Mouse (Mus musculus) cerebellum, adult 2 months (tissue): Measurements from ENCODE around the gene Rpl21. TPM values are rescaled to one million over a fixed set of nuclear protein-coding genes. Genes with fewer than 3 reads are reported as not detected.
A peak's percentile ranks its signal among the peaks of the same experiment; 100 is the strongest.

Experiments used
- DNase-seq, 2 experiments: peaks; one replicate each; pipeline ENCODE4 v3.0.0; 2021
- H3K27ac ChIP-seq: fragments of 200-500 bp; 2 replicates; pipeline ENCODE4 v1.5.1; 2012; ENCODE audit warnings: low read length, control low read depth, inconsistent platforms; ENCODE audit not compliant: insufficient read depth
- H3K27me3 ChIP-seq: fragments of 200-500 bp; 2 replicates; pipeline ENCODE4 v1.6.1; 2012; ENCODE audit warnings: inconsistent platforms, mild to moderate bottlenecking, low read length, moderate library complexity; ENCODE audit not compliant: control insufficient read depth, insufficient read depth
- H3K4me1 ChIP-seq: fragments of 200-500 bp; 2 replicates; pipeline ENCODE4 v1.6.1; 2011; ENCODE audit warnings: low read length; ENCODE audit not compliant: control insufficient read depth, insufficient read depth
- H3K4me3 ChIP-seq: fragments of 200-500 bp; replicated peaks from 2 replicates; pipeline ENCODE3; 2011; ENCODE audit warnings: mild to moderate bottlenecking, low read depth, low read length, control low read depth; ENCODE audit not compliant: insufficient read depth
- CTCF ChIP-seq: fragments of 200-500 bp; IDR thresholded peaks from 2 replicates; pipeline ENCODE4 v1.5.1; 2011; ENCODE audit warnings: low read depth, mild to moderate bottlenecking, control low read depth, low read length, moderate library complexity, borderline replicate concordance; ENCODE audit not compliant: insufficient read depth
- POLR2A ChIP-seq: fragments of 200-500 bp; IDR thresholded peaks from 2 replicates; pipeline ENCODE4 v1.6.1; 2011; ENCODE audit warnings: low read length, control low read depth, borderline replicate concordance; ENCODE audit not compliant: insufficient read depth
- WGBS: fragments of 180-500 bp; shearing (Covaris S2); methylation state at CpG from one replicate; pipeline ENCODE4 v1.1.7; 2018; 5-methylcytosine and 5-hydroxymethylcytosine counted together
- polyA plus RNA-seq: library from polyadenylated mRNA; depleted of rRNA; stranded (reverse); fragments of >200 nt; gene quantifications from 2 replicates; pipeline ENCODE4 v1.2.3, GENCODE M21; 2012

The Rpl21 gene
- polyA plus RNA-seq, 1 experiment: 342 TPM

DNA sequence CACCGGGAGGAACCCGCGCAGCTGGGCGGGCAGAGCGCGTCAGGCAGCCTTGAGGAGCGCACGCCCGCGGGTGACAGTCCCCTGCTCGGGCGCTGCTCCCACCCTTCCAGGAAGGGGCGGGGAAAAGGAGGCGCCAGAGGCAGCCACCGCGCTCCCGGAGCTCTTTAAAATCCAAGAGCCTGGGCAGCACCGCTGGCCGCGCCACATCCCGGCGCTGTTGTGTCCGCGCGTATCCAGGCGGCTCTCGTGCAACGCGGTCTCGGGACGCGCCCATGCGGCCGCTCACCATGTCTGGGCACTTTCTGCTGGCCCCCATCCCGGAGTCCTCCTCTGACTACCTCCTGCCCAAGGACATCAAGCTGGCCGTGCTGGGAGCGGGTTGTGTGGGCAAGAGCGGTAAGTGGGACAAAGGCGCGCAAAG is 12.3 kb downstream of the Rpl21 start, which contains the start of gene Rasl11a:
Rasl11a (plus strand) TSS at position 127 of the 421 bp plus-strand sequence.
- under 1% methylated on average over 40 of the region's 40 CpGs for WGBS
- Histone ChIP-seq H3K27ac (no peak within 1 kb of the TSS), H3K4me3 (peak within 1 kb of the TSS; percentile 50), H3K4me1 (no peaks in the 10 kb centered on the region), H3K27me3 (no peaks in the 10 kb centered on the region)
- DNase-seq: peak; percentile 77 to 79
- TF ChIP-seq CTCF (no peak), POLR2A (peak; percentile 34; the same call in 1 of the 2 replicates)

DNA sequence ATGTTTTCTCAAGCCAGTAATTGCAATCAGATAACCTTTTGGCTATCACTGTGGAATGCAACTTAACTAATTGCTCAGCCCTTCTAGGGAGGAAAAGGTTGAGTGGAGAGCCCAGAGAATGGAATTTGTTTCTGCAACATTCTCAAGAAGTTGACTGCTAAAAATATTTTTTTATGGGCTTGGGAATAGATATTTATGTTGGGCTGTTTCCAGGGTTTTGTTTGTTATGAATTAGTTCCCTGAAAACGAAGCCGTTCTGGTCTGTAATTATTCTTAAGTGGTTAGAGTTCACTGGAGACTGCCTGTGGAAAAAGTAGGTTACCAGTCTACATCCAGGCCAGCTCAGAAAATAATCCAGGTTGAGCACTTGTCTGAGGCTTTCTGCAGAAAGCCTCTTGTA is 13.8 kb downstream of the Rpl21 start:
- 83% methylated on average over 2 of the region's 2 CpGs for WGBS
- Histone ChIP-seq H3K4me1 (no peaks in the 10 kb centered on the region), H3K27ac (no peak overlapping the region), H3K27me3 (no peaks in the 10 kb centered on the region), H3K4me3 (no peak overlapping the region)
- no peak for TF ChIP-seq CTCF
- no peak for DNase-seq

DNA sequence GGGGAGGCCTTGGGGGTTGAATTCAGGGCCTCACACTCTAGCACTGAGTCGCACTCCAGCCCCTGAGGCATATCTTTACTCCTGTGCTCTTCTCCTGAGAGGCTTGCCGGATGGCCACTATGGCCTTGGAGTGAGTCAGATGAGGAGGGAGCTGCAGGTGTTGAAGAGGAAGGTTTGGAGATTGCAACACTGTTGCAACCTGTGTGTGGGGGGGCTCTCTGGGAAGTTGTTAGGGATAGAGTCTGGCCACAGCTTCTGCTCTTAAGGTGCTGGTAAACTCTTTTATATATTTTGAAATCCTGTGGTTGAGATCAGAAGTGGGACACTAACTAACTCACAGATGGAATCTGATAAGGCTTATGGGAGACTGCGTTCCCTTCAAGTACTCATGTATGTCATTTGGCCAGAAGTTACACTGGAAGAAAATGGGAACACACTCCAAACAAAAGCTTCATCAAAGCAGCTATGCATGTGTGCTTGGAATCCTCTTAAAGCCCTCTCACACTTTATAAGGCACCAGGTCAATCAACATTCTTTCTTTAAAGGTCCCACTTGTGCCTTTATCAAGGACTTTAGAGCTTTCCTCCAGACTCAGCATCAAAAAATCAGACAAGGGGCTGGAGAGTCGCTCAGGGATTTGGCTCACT is 16.4 kb downstream of the Rpl21 start:
- no peak overlapping the region for H3K4me3 ChIP-seq
- no peaks in the 10 kb centered on the region for H3K27me3 ChIP-seq
- DNase-seq: no peak
- TF ChIP-seq POLR2A: no peak
- TF ChIP-seq CTCF: no peak
- H3K4me1 ChIP-seq: no peaks in the 10 kb centered on the region
- 95% methylated on average over 4 of the region's 4 CpGs for WGBS
- H3K27ac ChIP-seq: no peak overlapping the region

DNA sequence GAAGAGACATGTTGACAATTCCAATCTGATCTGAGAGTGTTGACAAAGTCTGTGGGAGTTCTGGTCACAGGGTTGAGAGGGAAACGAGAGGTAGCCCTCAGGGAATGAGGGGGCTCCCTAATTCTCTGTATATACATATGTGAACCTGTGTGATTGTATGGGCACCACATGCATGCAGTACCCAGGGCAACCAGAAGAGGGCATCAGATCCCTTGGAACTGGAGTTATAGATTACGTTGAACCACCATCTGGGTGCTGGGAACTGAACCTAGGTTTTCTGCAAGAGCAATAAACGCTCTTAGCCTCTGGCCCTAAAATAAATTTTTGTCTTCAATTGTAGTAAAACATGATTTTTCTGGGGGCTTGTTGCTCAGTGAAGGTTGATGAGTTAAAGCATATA is 23.4 kb downstream of the Rpl21 start:
- Histone ChIP-seq H3K4me1 (no peaks in the 10 kb centered on the region), H3K27ac (no peak overlapping the region), H3K27me3 (no peaks in the 10 kb centered on the region), H3K4me3 (no peak overlapping the region)
- TF ChIP-seq CTCF: no peak
- no peak for TF ChIP-seq POLR2A
- DNase-seq: no peak
- WGBS: 97% methylated on average over 3 of the region's 3 CpGs

DNA sequence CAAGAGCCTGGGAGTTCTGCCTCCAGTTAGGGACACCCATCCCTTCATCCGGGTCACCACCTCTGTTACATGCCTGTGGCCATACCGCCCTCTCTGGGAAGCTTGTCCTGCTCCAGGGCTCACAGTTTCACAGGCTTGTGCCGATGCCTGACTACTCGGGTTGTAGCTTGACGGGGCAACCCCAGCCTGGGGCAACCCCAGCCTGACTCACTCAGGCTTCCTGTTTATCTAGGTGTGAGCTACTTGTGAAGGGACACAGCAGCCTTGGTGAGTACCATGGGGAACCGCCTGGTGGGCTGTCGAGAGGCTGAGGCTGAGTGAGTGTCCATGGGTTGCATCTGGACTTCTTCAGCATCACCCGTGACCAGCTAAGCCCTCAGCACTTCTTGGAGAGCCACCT is 24.9 kb downstream of the Rpl21 start:
- DNase-seq: no peak
- Histone ChIP-seq H3K27ac (no peak overlapping the region), H3K4me3 (no peak overlapping the region), H3K4me1 (no peaks in the 10 kb centered on the region), H3K27me3 (no peaks in the 10 kb centered on the region)
- WGBS: 87% methylated on average over 8 of the region's 8 CpGs
- TF ChIP-seq POLR2A: no peak
- TF ChIP-seq CTCF: no peak

DNA sequence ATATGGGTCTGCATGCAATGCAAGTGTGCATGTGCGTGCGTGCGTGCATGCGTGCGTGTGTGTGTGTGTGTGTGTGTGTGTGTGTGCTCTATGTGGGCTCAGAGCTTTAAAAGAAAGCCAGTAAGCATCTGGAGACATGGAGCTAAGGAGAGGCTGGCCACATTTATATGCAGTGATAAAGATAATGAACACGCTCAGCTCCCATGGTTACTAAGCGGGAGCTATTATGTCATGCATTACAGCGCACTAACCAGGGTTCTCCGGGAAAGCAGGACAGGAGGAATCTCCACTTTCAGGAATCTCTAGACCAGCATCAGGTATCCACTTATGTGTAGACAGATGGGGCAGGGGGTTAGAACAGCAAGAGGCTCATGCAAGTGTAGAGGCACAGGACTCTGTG is 26.1 kb downstream of the Rpl21 start:
- no peak for DNase-seq
- WGBS: 93% methylated on average over 9 of the region's 9 CpGs

DNA sequence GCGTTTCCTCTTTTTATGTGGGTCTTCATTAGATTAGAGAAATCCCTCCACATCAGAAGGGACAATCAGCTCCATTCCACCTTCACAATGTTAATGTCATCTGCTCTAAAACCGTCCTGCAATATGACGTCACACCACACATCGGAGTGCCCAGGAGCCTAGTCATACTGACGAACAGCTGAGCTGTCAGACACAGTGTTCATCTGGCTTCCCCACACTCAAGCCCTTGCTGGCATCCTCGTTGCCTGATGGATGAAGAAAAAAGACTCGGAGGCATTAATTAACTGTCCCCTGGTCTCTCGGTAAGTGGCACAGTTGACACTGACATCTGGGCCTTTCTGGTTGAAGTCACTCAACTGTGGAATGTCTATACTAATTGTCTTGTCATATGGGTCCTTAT is 26.6 kb downstream of the Rpl21 start:
- no peaks in the 10 kb centered on the region for H3K27me3 ChIP-seq
- H3K4me1 ChIP-seq: no peaks in the 10 kb centered on the region
- no peak overlapping the region for H3K4me3 ChIP-seq
- DNase-seq: no peak
- H3K27ac ChIP-seq: no peak overlapping the region
- no peak for TF ChIP-seq POLR2A
- TF ChIP-seq CTCF: no peak
- 43% methylated on average over 8 of the region's 8 CpGs for WGBS

More for the DNA sequence above, 26.1 kb downstream of the Rpl21 start:
- Histone ChIP-seq H3K4me1 (no peaks in the 10 kb centered on the region), H3K27ac (no peak overlapping the region), H3K27me3 (no peaks in the 10 kb centered on the region), H3K4me3 (no peak overlapping the region)
- TF ChIP-seq POLR2A (no peak), CTCF (no peak)

DNA sequence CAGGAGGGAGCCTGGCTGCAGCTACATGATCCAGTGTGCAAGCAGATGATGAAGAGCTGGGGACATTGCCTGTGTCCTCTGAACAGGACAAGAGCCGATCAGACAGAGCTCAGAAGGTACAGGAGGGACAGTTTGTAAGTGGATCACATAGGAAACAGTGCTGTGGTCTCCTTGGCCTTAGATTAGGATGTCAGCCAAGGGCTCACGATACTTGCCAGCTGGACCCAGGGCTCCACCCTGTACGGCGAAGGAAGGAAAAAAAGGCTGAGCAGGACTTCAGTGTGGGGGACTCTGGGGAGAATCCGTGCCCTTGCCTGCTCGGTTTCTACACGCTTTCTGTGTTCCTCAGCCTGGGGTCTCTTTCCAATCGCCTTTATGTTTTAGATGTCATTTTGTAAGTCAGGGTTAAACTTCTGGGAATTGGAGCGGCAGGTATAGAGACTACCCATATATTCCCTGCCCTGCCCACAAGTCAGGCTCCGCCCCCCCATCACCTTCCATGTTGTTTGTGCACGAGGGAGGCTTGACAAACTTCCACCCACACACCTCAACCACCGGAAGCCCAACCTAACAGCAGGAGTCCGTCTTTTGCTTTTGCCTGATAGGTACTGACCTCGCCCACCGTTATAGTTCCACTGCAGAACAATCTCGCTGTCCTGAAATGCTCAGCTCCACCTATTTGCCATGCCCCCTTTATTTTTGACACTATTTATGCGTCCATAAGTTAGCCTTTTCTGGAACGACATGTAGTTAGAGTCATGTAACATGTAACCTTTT is 27.7 kb downstream of the Rpl21 start:
- no peak for DNase-seq
- Histone ChIP-seq H3K27ac (no peak overlapping the region), H3K27me3 (no peaks in the 10 kb centered on the region), H3K4me3 (no peak overlapping the region), H3K4me1 (no peaks in the 10 kb centered on the region)
- TF ChIP-seq POLR2A: no peak
- 55% methylated on average over 18 of the region's 18 CpGs for WGBS
